33 mouse cellular contexts compared by ENCODE assay signal in genomic region chr9:37188024-37188423, GRCm38 (mm10). TPM values are rescaled to one million over a fixed set of nuclear protein-coding genes. Genes with fewer than 3 reads are reported as not detected.
"Had no signal": no experiment of that assay in that cellular context is flagged by ENCODE, and none has a peak within 500 bp of the region (broad histone marks: within the 10 kb centered on the region; RNA-seq: fewer than 3 reads in every experiment).

No protein-coding gene starts in this region.

- H3K27ac ChIP-seq: limb, embryonic 10.5 days; limb, embryonic 12.5 days; limb, embryonic 13.5 days; limb, embryonic 15.5 days; liver, embryonic 12.5 days; liver, embryonic 13.5 days; liver, embryonic 14.5 days; liver, embryonic 15.5 days; lung, embryonic 15.5 days; macrophage; midbrain, embryonic 10.5 days; midbrain, embryonic 12.5 days; midbrain, embryonic 13.5 days; midbrain, embryonic 15.5 days; neural tube, embryonic 12.5 days had no signal

- ATAC-seq: liver, embryonic 12.5 days; liver, postnatal 0 days; lung, postnatal 0 days; midbrain, embryonic 13.5 days; midbrain, embryonic 15.5 days; midbrain, embryonic 16.5 days had no signal

- H3K36me3 ChIP-seq: limb, embryonic 10.5 days; limb, embryonic 12.5 days; limb, embryonic 13.5 days; limb, embryonic 15.5 days; liver, embryonic 12.5 days; liver, embryonic 13.5 days; liver, embryonic 15.5 days; lung, embryonic 15.5 days; midbrain, embryonic 10.5 days; midbrain, embryonic 12.5 days; midbrain, embryonic 13.5 days; midbrain, embryonic 15.5 days; neural tube, embryonic 12.5 days had no signal

- H3K27me3 ChIP-seq: limb, embryonic 15.5 days; liver, embryonic 12.5 days; liver, embryonic 13.5 days; liver, embryonic 15.5 days; lung, embryonic 15.5 days; midbrain, embryonic 12.5 days; midbrain, embryonic 13.5 days; midbrain, embryonic 15.5 days; neural tube, embryonic 12.5 days had no signal

- DNase-seq: left cerebral cortex, postnatal 4 days; liver; liver, embryonic 13.5 days; liver, postnatal 0 days; lung, adult 18-20 months; lung, adult 2 months; lung, embryonic 14.5 days; lung, postnatal 10 days; lung, postnatal 14 days; lung, postnatal 36 days; lung, postnatal 4 days; midbrain, embryonic 14.5 days had no signal

- H3K4me1 ChIP-seq: limb, embryonic 10.5 days; limb, embryonic 13.5 days; limb, embryonic 15.5 days; liver, embryonic 12.5 days; liver, embryonic 13.5 days; liver, embryonic 15.5 days; lung, embryonic 15.5 days; midbrain, embryonic 13.5 days; midbrain, embryonic 15.5 days; neural tube, embryonic 12.5 days had no signal

- H3K9ac ChIP-seq: limb, embryonic 12.5 days; limb, embryonic 13.5 days; limb, embryonic 15.5 days; liver, embryonic 12.5 days; liver, embryonic 13.5 days; liver, embryonic 14.5 days; liver, embryonic 15.5 days; liver, postnatal 0 days; lung, embryonic 14.5 days; lung, embryonic 15.5 days; midbrain, embryonic 12.5 days; midbrain, embryonic 13.5 days; midbrain, embryonic 15.5 days; neural tube, embryonic 12.5 days had no signal

- H3K4me3 ChIP-seq: limb, embryonic 10.5 days; limb, embryonic 12.5 days; limb, embryonic 13.5 days; limb, embryonic 15.5 days; liver, embryonic 12.5 days; liver, embryonic 13.5 days; liver, embryonic 15.5 days; lung, embryonic 15.5 days; megakaryocyte, embryonic 14.5 days; midbrain, embryonic 10.5 days; midbrain, embryonic 12.5 days; midbrain, embryonic 13.5 days; midbrain, embryonic 15.5 days; myocyte; neural tube, embryonic 12.5 days had no signal

RNA-seq across cellular contexts. Expression of gene Pknox2, which starts 40.8 kb away (rescaled TPM):
- total RNA-seq: megakaryocyte progenitor cell, adult 5-6 weeks; megakaryocyte-erythroid progenitor cell, adult 5-6 weeks; monocyte, adult 5-6 weeks had no signal
- polyA plus RNA-seq: macrophage had no signal
